Mouse (Mus musculus) C2C12 (cell line): ENCODE results near the gene Arhgap23.

Source experiments
- CTCF ChIP-seq: IDR thresholded peaks from one replicate; pipeline ENCODE4 v1.5.1; 2011; ENCODE audit not compliant: control insufficient read depth, insufficient read depth, insufficient read length
- MYOD1 ChIP-seq: IDR thresholded peaks from one replicate; pipeline ENCODE4 v1.6.1; 2011; ENCODE audit warnings: low read depth; ENCODE audit not compliant: control insufficient read depth, insufficient read length
- MYOG ChIP-seq: IDR thresholded peaks from one replicate; pipeline ENCODE4 v1.6.1; 2011; ENCODE audit not compliant: control insufficient read depth, insufficient read length; ENCODE audit errors: extremely low read depth
- USF1 ChIP-seq: IDR thresholded peaks from one replicate; pipeline ENCODE4 v1.6.1; 2011; ENCODE audit warnings: low read depth, mild to moderate bottlenecking, control low read depth, moderate library complexity

GRCm38 (mm10) chr11:97508198-97508597, 92.9 kb downstream of the Arhgap23 start:
- TF ChIP-seq CTCF = no peak
- TF ChIP-seq MYOG = no peak
- no peak for TF ChIP-seq USF1
- TF ChIP-seq MYOD1 = peak; percentile 57
